Mouse (Mus musculus): ENCODE measurements around the gene Spock1. TPM values are rescaled to one million over a fixed set of nuclear protein-coding genes. Genes with fewer than 3 reads are reported as not detected.
A peak's percentile ranks its signal among the peaks of the same experiment; 100 is the strongest.

Spock1 gene
- polyA plus RNA-seq, 1 experiment from 2014 or later, result 104 TPM

GRCm38 (mm10) chr13:57878797-57879196 lies 29.3 kb downstream of the Spock1 start:
- no peak overlapping the region for H3K4me2 ChIP-seq (replicated peaks)
- WGBS, result 75% methylated on average over 11 of the region's 11 CpGs
- no peak overlapping the region for H3K4me3 ChIP-seq (replicated peaks; ENCODE audit: low read length)
- no peak for DNase-seq (ENCODE audit: low spot score)
- peaks cover 11% of the 10 kb centered on the region for H3K4me1 ChIP-seq (replicated peaks; ENCODE audit: control insufficient read depth, insufficient read depth, low read length)
- peak; percentile 40; the same call in 1 of the 2 replicates for ATAC-seq (ENCODE audit: low FRiP score)
- H3K27me3 ChIP-seq (ENCODE audit: control insufficient read depth, insufficient read depth, low read length), result no peaks in the 10 kb centered on the region
- H3K36me3 ChIP-seq (replicated peaks; ENCODE audit: control insufficient read depth, insufficient read depth), result no peaks in the 10 kb centered on the region
- no peak overlapping the region for H3K9ac ChIP-seq
- H3K9me3 ChIP-seq (ENCODE audit: control insufficient read depth, low read length), result no peaks in the 10 kb centered on the region
- H3K27ac ChIP-seq, result no peak overlapping the region

GRCm38 (mm10) chr13:57877782-57878181 lies 30.4 kb downstream of the Spock1 start:
- Histone ChIP-seq H3K9ac (no peak overlapping the region), H3K4me3 (replicated peaks; ENCODE audit: low read length) (no peak overlapping the region), H3K9me3 (ENCODE audit: control insufficient read depth, low read length) (no peaks in the 10 kb centered on the region), H3K4me2 (replicated peaks) (no peak overlapping the region), H3K27me3 (ENCODE audit: control insufficient read depth, insufficient read depth, low read length) (no peaks in the 10 kb centered on the region), H3K36me3 (replicated peaks; ENCODE audit: control insufficient read depth, insufficient read depth) (no peaks in the 10 kb centered on the region), H3K27ac (peak overlapping the region; percentile 64), H3K4me1 (replicated peaks; ENCODE audit: control insufficient read depth, insufficient read depth, low read length) (peaks cover 11% of the 10 kb centered on the region)
- whole genome bisulfite sequencing, result 65% methylated on average over 10 of the region's 10 CpGs
- ATAC-seq (ENCODE audit: low FRiP score) (no peak), DNase-seq (ENCODE audit: low spot score) (no peak)

- ATAC-seq (ENCODE audit: low FRiP score) (no peak), DNase-seq (ENCODE audit: low spot score) (no peak)
- H3K4me3 ChIP-seq (replicated peaks; ENCODE audit: low read length), result no peak overlapping the region
- H3K4me2 ChIP-seq (replicated peaks), result no peak overlapping the region
- H3K36me3 ChIP-seq (replicated peaks; ENCODE audit: control insufficient read depth, insufficient read depth), result no peaks in the 10 kb centered on the region
- 65% methylated on average over 5 of the region's 5 CpGs for WGBS
- H3K9me3 ChIP-seq (ENCODE audit: control insufficient read depth, low read length), result no peaks in the 10 kb centered on the region
- H3K9ac ChIP-seq, result no peak overlapping the region
- no peak overlapping the region for H3K27ac ChIP-seq
- no peaks in the 10 kb centered on the region for H3K27me3 ChIP-seq (ENCODE audit: control insufficient read depth, insufficient read depth, low read length)
- H3K4me1 ChIP-seq (replicated peaks; ENCODE audit: control insufficient read depth, insufficient read depth, low read length), result peaks cover 11% of the 10 kb centered on the region
Observed at GRCm38 (mm10) chr13:57876966-57877365, 31.2 kb downstream of the Spock1 start.

DNA sequence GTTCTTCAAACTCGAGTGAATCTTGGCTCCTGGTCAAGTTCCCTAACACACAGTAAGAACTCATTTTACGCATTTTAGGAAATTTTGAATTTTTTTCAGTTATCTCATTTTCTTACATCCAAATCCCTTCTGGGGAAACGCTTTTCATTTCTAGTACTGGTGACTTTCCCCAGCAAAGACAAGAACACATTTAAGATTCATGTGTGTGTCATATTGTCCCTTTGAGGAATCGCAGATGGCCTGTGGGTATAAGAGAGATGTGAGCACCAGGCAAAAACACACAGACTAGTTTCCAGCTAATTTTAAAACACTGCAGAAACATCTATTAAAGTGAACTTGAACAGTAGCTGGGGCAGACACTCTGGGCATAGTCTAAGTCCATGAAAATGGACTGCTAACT lies 38.1 kb downstream of the Spock1 start:
- Histone ChIP-seq H3K4me3 (replicated peaks; ENCODE audit: low read length) (no peak overlapping the region), H3K4me2 (replicated peaks) (no peak overlapping the region), H3K9ac (no peak overlapping the region), H3K27ac (no peak overlapping the region), H3K9me3 (ENCODE audit: control insufficient read depth, low read length) (no peaks in the 10 kb centered on the region), H3K27me3 (ENCODE audit: control insufficient read depth, insufficient read depth, low read length) (no peaks in the 10 kb centered on the region), H3K4me1 (replicated peaks; ENCODE audit: control insufficient read depth, insufficient read depth, low read length) (no peaks in the 10 kb centered on the region; the same call in 1 of the 2 replicates), H3K36me3 (replicated peaks; ENCODE audit: control insufficient read depth, insufficient read depth) (no peaks in the 10 kb centered on the region)
- DNase-seq (ENCODE audit: low spot score) (no peak), ATAC-seq (ENCODE audit: low FRiP score) (no peak)
- WGBS, result 87% methylated on average over 4 of the region's 4 CpGs

- no peak overlapping the region for H3K4me3 ChIP-seq (replicated peaks; ENCODE audit: low read length)
- ATAC-seq (ENCODE audit: low FRiP score) (no peak), DNase-seq (ENCODE audit: low spot score) (no peak)
- H3K4me2 ChIP-seq (replicated peaks), result no peak overlapping the region
- 63% methylated on average over 7 of the region's 7 CpGs for WGBS
- no peaks in the 10 kb centered on the region for H3K27me3 ChIP-seq (ENCODE audit: control insufficient read depth, insufficient read depth, low read length)
- no peak overlapping the region for H3K27ac ChIP-seq
- no peaks in the 10 kb centered on the region for H3K9me3 ChIP-seq (ENCODE audit: control insufficient read depth, low read length)
- H3K36me3 ChIP-seq (replicated peaks; ENCODE audit: control insufficient read depth, insufficient read depth), result no peaks in the 10 kb centered on the region
- H3K9ac ChIP-seq, result no peak overlapping the region
- H3K4me1 ChIP-seq (replicated peaks; ENCODE audit: control insufficient read depth, insufficient read depth, low read length), result no peaks in the 10 kb centered on the region; the same call in none of the 2 replicates
Observed at GRCm38 (mm10) chr13:57867586-57867985, 40.5 kb downstream of the Spock1 start.

- no peaks in the 10 kb centered on the region for H3K27me3 ChIP-seq (ENCODE audit: control insufficient read depth, insufficient read depth, low read length)
- H3K36me3 ChIP-seq (replicated peaks; ENCODE audit: control insufficient read depth, insufficient read depth), result no peaks in the 10 kb centered on the region
- no peaks in the 10 kb centered on the region for H3K9me3 ChIP-seq (ENCODE audit: control insufficient read depth, low read length)
- no peak overlapping the region for H3K4me2 ChIP-seq (replicated peaks)
- DNase-seq (ENCODE audit: low spot score), result no peak
- H3K27ac ChIP-seq, result no peak overlapping the region
- H3K4me3 ChIP-seq (replicated peaks; ENCODE audit: low read length), result no peak overlapping the region
- no peak for ATAC-seq (ENCODE audit: low FRiP score)
- no peaks in the 10 kb centered on the region; the same call in 1 of the 2 replicates for H3K4me1 ChIP-seq (replicated peaks; ENCODE audit: control insufficient read depth, insufficient read depth, low read length)
- no peak overlapping the region for H3K9ac ChIP-seq
- 81% methylated on average over 4 of the region's 4 CpGs for WGBS
Observed at GRCm38 (mm10) chr13:57865029-57865428, 43.1 kb downstream of the Spock1 start.

- DNase-seq (ENCODE audit: low spot score) (no peak), ATAC-seq (ENCODE audit: low FRiP score) (no peak)
- H3K9me3 ChIP-seq (ENCODE audit: control insufficient read depth, low read length), result no peaks in the 10 kb centered on the region
- no peaks in the 10 kb centered on the region for H3K36me3 ChIP-seq (replicated peaks; ENCODE audit: control insufficient read depth, insufficient read depth)
- no peak overlapping the region for H3K4me2 ChIP-seq (replicated peaks)
- H3K4me3 ChIP-seq (replicated peaks; ENCODE audit: low read length), result no peak overlapping the region
- H3K27ac ChIP-seq, result peak overlapping the region; percentile 14; the same call in 1 of the 2 replicates
- H3K27me3 ChIP-seq (ENCODE audit: control insufficient read depth, insufficient read depth, low read length), result no peaks in the 10 kb centered on the region
- 17% methylated on average over 9 of the region's 9 CpGs for WGBS
- H3K9ac ChIP-seq, result no peak overlapping the region
- peaks cover 19% of the 10 kb centered on the region for H3K4me1 ChIP-seq (replicated peaks; ENCODE audit: control insufficient read depth, insufficient read depth, low read length)
Observed at GRCm38 (mm10) chr13:57858491-57858890, 49.6 kb downstream of the Spock1 start.

- H3K4me2 ChIP-seq (replicated peaks), result no peak overlapping the region
- no peaks in the 10 kb centered on the region for H3K9me3 ChIP-seq (ENCODE audit: control insufficient read depth, low read length)
- no peaks in the 10 kb centered on the region for H3K27me3 ChIP-seq (ENCODE audit: control insufficient read depth, insufficient read depth, low read length)
- no peak overlapping the region for H3K27ac ChIP-seq
- H3K36me3 ChIP-seq (replicated peaks; ENCODE audit: control insufficient read depth, insufficient read depth), result no peaks in the 10 kb centered on the region
- DNase-seq (ENCODE audit: low spot score), result no peak
- WGBS, result 87% methylated on average over 3 of the region's 3 CpGs
- no peak overlapping the region for H3K9ac ChIP-seq
- H3K4me1 ChIP-seq (replicated peaks; ENCODE audit: control insufficient read depth, insufficient read depth, low read length), result peaks cover 19% of the 10 kb centered on the region; the same call in 1 of the 2 replicates
- no peak overlapping the region for H3K4me3 ChIP-seq (replicated peaks; ENCODE audit: low read length)
- ATAC-seq (ENCODE audit: low FRiP score), result no peak
Observed at GRCm38 (mm10) chr13:57857016-57857415, 51.1 kb downstream of the Spock1 start.

- Histone ChIP-seq H3K4me2 (replicated peaks) (no peak overlapping the region), H3K9ac (no peak overlapping the region), H3K27ac (peak overlapping the region; percentile 78), H3K4me3 (replicated peaks; ENCODE audit: low read length) (no peak overlapping the region), H3K27me3 (ENCODE audit: control insufficient read depth, insufficient read depth, low read length) (no peaks in the 10 kb centered on the region), H3K36me3 (replicated peaks; ENCODE audit: control insufficient read depth, insufficient read depth) (no peaks in the 10 kb centered on the region), H3K4me1 (replicated peaks; ENCODE audit: control insufficient read depth, insufficient read depth, low read length) (peaks cover 19% of the 10 kb centered on the region; the same call in 1 of the 2 replicates), H3K9me3 (ENCODE audit: control insufficient read depth, low read length) (no peaks in the 10 kb centered on the region)
- DNase-seq (ENCODE audit: low spot score) (no peak), ATAC-seq (ENCODE audit: low FRiP score) (no peak)
- WGBS, result 72% methylated on average over 10 of the region's 10 CpGs
Observed at GRCm38 (mm10) chr13:57856311-57856853, 51.8 kb downstream of the Spock1 start.

DNA sequence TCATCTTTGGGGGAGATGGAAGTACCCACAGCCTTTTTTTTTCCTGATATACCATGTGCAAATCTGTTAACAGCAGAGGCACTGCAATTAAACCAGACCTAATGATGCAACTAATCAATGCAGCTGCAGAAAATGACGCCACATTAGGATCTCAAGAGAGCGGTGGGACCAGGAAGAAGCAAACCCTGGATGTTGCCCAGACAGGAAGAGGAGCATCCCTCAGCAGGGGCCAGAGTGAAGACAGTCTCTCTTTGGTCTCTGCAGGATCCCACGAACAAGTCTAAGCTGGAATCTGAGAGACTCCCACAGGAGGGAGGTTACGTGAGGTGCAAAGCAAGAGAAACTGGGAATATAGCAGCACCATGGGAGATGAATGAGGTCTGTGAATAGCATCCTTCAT lies 52.4 kb downstream of the Spock1 start:
- ATAC-seq (ENCODE audit: low FRiP score) (no peak), DNase-seq (ENCODE audit: low spot score) (no peak)
- peaks cover 19% of the 10 kb centered on the region; the same call in 1 of the 2 replicates for H3K4me1 ChIP-seq (replicated peaks; ENCODE audit: control insufficient read depth, insufficient read depth, low read length)
- no peaks in the 10 kb centered on the region for H3K9me3 ChIP-seq (ENCODE audit: control insufficient read depth, low read length)
- peak overlapping the region; percentile 78 for H3K27ac ChIP-seq
- no peak overlapping the region for H3K9ac ChIP-seq
- H3K4me3 ChIP-seq (replicated peaks; ENCODE audit: low read length), result no peak overlapping the region
- H3K36me3 ChIP-seq (replicated peaks; ENCODE audit: control insufficient read depth, insufficient read depth), result no peaks in the 10 kb centered on the region
- 33% methylated on average over 4 of the region's 4 CpGs for WGBS
- no peak overlapping the region for H3K4me2 ChIP-seq (replicated peaks)
- H3K27me3 ChIP-seq (ENCODE audit: control insufficient read depth, insufficient read depth, low read length), result no peaks in the 10 kb centered on the region
